Mouse (Mus musculus): ENCODE measurements around the gene Glcci1. TPM values are rescaled to one million over a fixed set of nuclear protein-coding genes. Genes with fewer than 3 reads are reported as not detected.

Gene Glcci1
- 142 and 155 TPM in 2 replicates for polyA plus RNA-seq (2012; rRNA removed)

GRCm38 (mm10) chr6:8509551-8509950, at the start of gene Glcci1:
Gene Glcci1 (plus strand): TSS chr6:8509600.
- TF ChIP-seq CTCF (IDR thresholded peaks at IDR 0.05; ENCODE audit: control insufficient read depth, insufficient read depth, insufficient replicate concordance, low read depth, low read length) (no peak), POLR2A (IDR thresholded peaks at IDR 0.05; ENCODE audit: control insufficient read depth, low read depth, low read length) (no peak)
- Histone ChIP-seq H3K36me3 (ENCODE audit: control insufficient read depth, insufficient read depth, low read length) (no peaks in the 10 kb centered on the region), H3K4me3 (ENCODE audit: control insufficient read depth, low read depth, low read length) (peak within 1 kb of the TSS; percentile 95), H3K27me3 (ENCODE audit: control insufficient read depth, insufficient read depth, low read length) (no peaks in the 10 kb centered on the region), H3K4me1 (ENCODE audit: control insufficient read depth, insufficient read depth, low read length) (peaks cover 2% of the 10 kb centered on the region), H3K27ac (ENCODE audit: control insufficient read depth, insufficient read depth, low read depth, low read length) (peak within 1 kb of the TSS; percentile 97)

GRCm38 (mm10) chr6:8462447-8462846, 47.0 kb upstream of the Glcci1 start:
- Histone ChIP-seq H3K4me3 (ENCODE audit: control insufficient read depth, low read depth, low read length) (no peak overlapping the region), H3K27ac (ENCODE audit: control insufficient read depth, insufficient read depth, low read depth, low read length) (no peak overlapping the region), H3K4me1 (ENCODE audit: control insufficient read depth, insufficient read depth, low read length) (no peaks in the 10 kb centered on the region), H3K36me3 (ENCODE audit: control insufficient read depth, insufficient read depth, low read length) (no peaks in the 10 kb centered on the region), H3K27me3 (ENCODE audit: control insufficient read depth, insufficient read depth, low read length) (no peaks in the 10 kb centered on the region)
- TF ChIP-seq CTCF (IDR thresholded peaks at IDR 0.05; ENCODE audit: control insufficient read depth, insufficient read depth, insufficient replicate concordance, low read depth, low read length) (no peak), POLR2A (IDR thresholded peaks at IDR 0.05; ENCODE audit: control insufficient read depth, low read depth, low read length) (no peak)

GRCm38 (mm10) chr6:8465388-8465787, 44.0 kb upstream of the Glcci1 start:
- no peaks in the 10 kb centered on the region for H3K4me1 ChIP-seq (ENCODE audit: control insufficient read depth, insufficient read depth, low read length)
- TF ChIP-seq POLR2A (IDR thresholded peaks at IDR 0.05; ENCODE audit: control insufficient read depth, low read depth, low read length) (no peak), CTCF (IDR thresholded peaks at IDR 0.05; ENCODE audit: control insufficient read depth, insufficient read depth, insufficient replicate concordance, low read depth, low read length) (no peak)
- no peak overlapping the region for H3K27ac ChIP-seq (ENCODE audit: control insufficient read depth, insufficient read depth, low read depth, low read length)
- no peak overlapping the region for H3K4me3 ChIP-seq (ENCODE audit: control insufficient read depth, low read depth, low read length)
- H3K27me3 ChIP-seq (ENCODE audit: control insufficient read depth, insufficient read depth, low read length) = no peaks in the 10 kb centered on the region
- H3K36me3 ChIP-seq (ENCODE audit: control insufficient read depth, insufficient read depth, low read length) = no peaks in the 10 kb centered on the region

- no peak overlapping the region for H3K4me3 ChIP-seq (ENCODE audit: control insufficient read depth, low read depth, low read length)
- no peak overlapping the region for H3K27ac ChIP-seq (ENCODE audit: control insufficient read depth, insufficient read depth, low read depth, low read length)
- H3K27me3 ChIP-seq (ENCODE audit: control insufficient read depth, insufficient read depth, low read length) = no peaks in the 10 kb centered on the region
- H3K4me1 ChIP-seq (ENCODE audit: control insufficient read depth, insufficient read depth, low read length) = no peaks in the 10 kb centered on the region
- H3K36me3 ChIP-seq (ENCODE audit: control insufficient read depth, insufficient read depth, low read length) = no peaks in the 10 kb centered on the region
- no peak for TF ChIP-seq POLR2A (IDR thresholded peaks at IDR 0.05; ENCODE audit: control insufficient read depth, low read depth, low read length)
- no peak for TF ChIP-seq CTCF (IDR thresholded peaks at IDR 0.05; ENCODE audit: control insufficient read depth, insufficient read depth, insufficient replicate concordance, low read depth, low read length)
Observed at GRCm38 (mm10) chr6:8465985-8466384, 43.4 kb upstream of the Glcci1 start.

GRCm38 (mm10) chr6:8467667-8468337, 41.6 kb upstream of the Glcci1 start:
- H3K4me3 ChIP-seq (ENCODE audit: control insufficient read depth, low read depth, low read length) = no peak overlapping the region
- H3K36me3 ChIP-seq (ENCODE audit: control insufficient read depth, insufficient read depth, low read length) = no peaks in the 10 kb centered on the region
- TF ChIP-seq CTCF (IDR thresholded peaks at IDR 0.05; ENCODE audit: control insufficient read depth, insufficient read depth, insufficient replicate concordance, low read depth, low read length) (no peak), POLR2A (IDR thresholded peaks at IDR 0.05; ENCODE audit: control insufficient read depth, low read depth, low read length) (no peak)
- no peaks in the 10 kb centered on the region for H3K4me1 ChIP-seq (ENCODE audit: control insufficient read depth, insufficient read depth, low read length)
- H3K27ac ChIP-seq (ENCODE audit: control insufficient read depth, insufficient read depth, low read depth, low read length) = no peak overlapping the region
- H3K27me3 ChIP-seq (ENCODE audit: control insufficient read depth, insufficient read depth, low read length) = no peaks in the 10 kb centered on the region

- no peak overlapping the region for H3K4me3 ChIP-seq (ENCODE audit: control insufficient read depth, low read depth, low read length)
- no peaks in the 10 kb centered on the region for H3K36me3 ChIP-seq (ENCODE audit: control insufficient read depth, insufficient read depth, low read length)
- no peak overlapping the region for H3K27ac ChIP-seq (ENCODE audit: control insufficient read depth, insufficient read depth, low read depth, low read length)
- no peak for TF ChIP-seq POLR2A (IDR thresholded peaks at IDR 0.05; ENCODE audit: control insufficient read depth, low read depth, low read length)
- TF ChIP-seq CTCF (IDR thresholded peaks at IDR 0.05; ENCODE audit: control insufficient read depth, insufficient read depth, insufficient replicate concordance, low read depth, low read length) = no peak
- no peaks in the 10 kb centered on the region for H3K4me1 ChIP-seq (ENCODE audit: control insufficient read depth, insufficient read depth, low read length)
- H3K27me3 ChIP-seq (ENCODE audit: control insufficient read depth, insufficient read depth, low read length) = no peaks in the 10 kb centered on the region
Observed at GRCm38 (mm10) chr6:8469918-8470317, 39.5 kb upstream of the Glcci1 start.

- H3K27ac ChIP-seq (ENCODE audit: control insufficient read depth, insufficient read depth, low read depth, low read length) = no peak overlapping the region
Observed at GRCm38 (mm10) chr6:8472125-8472524, 37.3 kb upstream of the Glcci1 start.

More at GRCm38 (mm10) chr6:8472125-8472524, 37.3 kb upstream of the Glcci1 start:
- H3K27me3 ChIP-seq (ENCODE audit: control insufficient read depth, insufficient read depth, low read length) = no peaks in the 10 kb centered on the region
- H3K4me3 ChIP-seq (ENCODE audit: control insufficient read depth, low read depth, low read length) = no peak overlapping the region
- no peak for TF ChIP-seq POLR2A (IDR thresholded peaks at IDR 0.05; ENCODE audit: control insufficient read depth, low read depth, low read length)
- TF ChIP-seq CTCF (IDR thresholded peaks at IDR 0.05; ENCODE audit: control insufficient read depth, insufficient read depth, insufficient replicate concordance, low read depth, low read length) = no peak
- no peaks in the 10 kb centered on the region for H3K4me1 ChIP-seq (ENCODE audit: control insufficient read depth, insufficient read depth, low read length)
- no peaks in the 10 kb centered on the region for H3K36me3 ChIP-seq (ENCODE audit: control insufficient read depth, insufficient read depth, low read length)

Measured in testis, adult 2 months (tissue).